Mouse (Mus musculus) forebrain, embryonic 11.5 days (tissue): ENCODE measurements around the gene Srsf2. TPM values are rescaled to one million over a fixed set of nuclear protein-coding genes. Genes with fewer than 3 reads are reported as not detected.

Experiments used
- ATAC-seq: fragments of 200-750 bp; cut with Nextera tagmentation; replicated peaks from 2 replicates; pipeline ENCODE4 v1.8.0; 2017; ENCODE audit warnings: moderate TSS enrichment; ENCODE audit not compliant: low FRiP score
- DNase-seq: peaks from one replicate; pipeline ENCODE4 v3.0.0-alpha.2; 2017; ENCODE audit warnings: low spot score
- H3K27ac ChIP-seq: fragments of 300-500 bp; sonication (generic); 2 replicates; pipeline ENCODE4 v1.5.1; 2014; ENCODE audit warnings: low read depth, low read length
- H3K27me3 ChIP-seq: fragments of 300-500 bp; sonication (generic); 2 replicates; pipeline ENCODE4 v1.6.1; 2014; ENCODE audit warnings: mild to moderate bottlenecking, low read length, mixed read lengths; ENCODE audit not compliant: control insufficient read depth, insufficient read depth
- H3K36me3 ChIP-seq: fragments of 300-500 bp; sonication (generic); 2 replicates; pipeline ENCODE4 v1.6.1; 2014; ENCODE audit warnings: mild to moderate bottlenecking, low read length, moderate library complexity, mixed read lengths; ENCODE audit not compliant: control insufficient read depth, insufficient read depth
- H3K4me1 ChIP-seq: fragments of 300-500 bp; sonication (generic); replicated peaks from 2 replicates; pipeline ENCODE4 v1.6.1; 2014; ENCODE audit warnings: low read length, mixed read lengths; ENCODE audit not compliant: control insufficient read depth, insufficient read depth
- H3K4me2 ChIP-seq: fragments of 300-500 bp; sonication (generic); 2 replicates; pipeline ENCODE4 v1.6.1; 2014; ENCODE audit warnings: low read depth, mild to moderate bottlenecking, low read length, moderate library complexity, mixed read lengths; ENCODE audit not compliant: severe bottlenecking
- H3K4me3 ChIP-seq: fragments of 300-500 bp; sonication (generic); 2 replicates; pipeline ENCODE4 v1.5.1; 2014; ENCODE audit warnings: low read depth, low read length
- H3K9ac ChIP-seq: fragments of 300-500 bp; sonication (generic); 2 replicates; pipeline ENCODE4 v1.6.1; 2014; ENCODE audit warnings: low read length
- H3K9me3 ChIP-seq: fragments of 300-500 bp; sonication (generic); 2 replicates; pipeline ENCODE4 v1.6.1; 2016; ENCODE audit warnings: low read length, mixed read lengths; ENCODE audit not compliant: control insufficient read depth
- WGBS: fragments of 180-500 bp; shearing (Covaris S2); extraction: QIAGEN DNeasy Blood & Tissue Kit; methylation state at CpG from one replicate; pipeline ENCODE4 v1.1.7; 2014; 5-methylcytosine and 5-hydroxymethylcytosine counted together
- polyA plus RNA-seq: library from polyadenylated mRNA; unstranded; fragments of >200 nt; fragmentation: Nextera tagmentation; extraction: Ambion mirVana; gene quantifications from 2 replicates; pipeline ENCODE4 v1.2.1, GENCODE M21; 2014

Srsf2 gene
- polyA plus RNA-seq, 1 experiment from 2014 or later = 1,008 TPM

GRCm38 (mm10) chr11:116865945-116866585 is 13.2 kb upstream of the Srsf2 start:
- Histone ChIP-seq H3K4me3 (no peak overlapping the region), H3K27ac (no peak overlapping the region), H3K27me3 (no peaks in the 10 kb centered on the region), H3K4me2 (no peak overlapping the region), H3K9me3 (no peaks in the 10 kb centered on the region), H3K4me1 (no peaks in the 10 kb centered on the region; the same call in 1 of the 2 replicates), H3K36me3 (no peaks in the 10 kb centered on the region; the same call in 1 of the 2 replicates), H3K9ac (no peak overlapping the region)
- no peak for ATAC-seq
- WGBS = 86% methylated on average over 12 of the region's 12 CpGs
- no peak for DNase-seq

GRCm38 (mm10) chr11:116864444-116864843 is 11.6 kb upstream of the Srsf2 start:
- no peak overlapping the region for H3K9ac ChIP-seq
- H3K4me2 ChIP-seq = no peak overlapping the region
- 87% methylated on average over 10 of the region's 10 CpGs for WGBS
- H3K4me3 ChIP-seq = no peak overlapping the region
- no peak for DNase-seq
- ATAC-seq = no peak
- peaks cover 3% of the 10 kb centered on the region; the same call in 1 of the 2 replicates for H3K36me3 ChIP-seq
- no peaks in the 10 kb centered on the region for H3K9me3 ChIP-seq
- H3K27me3 ChIP-seq = no peaks in the 10 kb centered on the region
- no peak overlapping the region for H3K27ac ChIP-seq
- H3K4me1 ChIP-seq = no peaks in the 10 kb centered on the region; the same call in 1 of the 2 replicates

GRCm38 (mm10) chr11:116857183-116857850 is 4.4 kb upstream of the Srsf2 start:
- Histone ChIP-seq H3K9ac (no peak overlapping the region), H3K4me1 (peaks cover 2% of the 10 kb centered on the region; the same call in 1 of the 2 replicates), H3K27me3 (no peaks in the 10 kb centered on the region), H3K4me3 (no peak overlapping the region), H3K27ac (no peak overlapping the region), H3K4me2 (no peak overlapping the region), H3K36me3 (0 out of 2 replicates have a peak, but pooled peaks cover 3% of the 10 kb centered on the region), H3K9me3 (no peaks in the 10 kb centered on the region)
- WGBS = 81% methylated on average over 12 of the region's 12 CpGs
- no peak for DNase-seq
- ATAC-seq = no peak

- peak overlapping the region; percentile 93 for H3K9ac ChIP-seq
- peak overlapping the region; percentile 100 for H3K4me3 ChIP-seq
- no peaks in the 10 kb centered on the region for H3K9me3 ChIP-seq
- peak overlapping the region; percentile 80 for H3K4me2 ChIP-seq
- H3K4me1 ChIP-seq = peaks cover 6% of the 10 kb centered on the region; the same call in 1 of the 2 replicates
- WGBS = 43% methylated on average over 10 of the region's 10 CpGs
- no peaks in the 10 kb centered on the region for H3K27me3 ChIP-seq
- ATAC-seq = no peak
- H3K27ac ChIP-seq = no peak overlapping the region
- no peak for DNase-seq
- peaks cover 9% of the 10 kb centered on the region; the same call in 1 of the 2 replicates for H3K36me3 ChIP-seq
These were observed 1.4 kb upstream of the Srsf2 start for GRCm38 (mm10) chr11:116854279-116854678.

- Histone ChIP-seq H3K27ac (peak overlapping the region; percentile 99), H3K9ac (peak overlapping the region; percentile 93), H3K4me3 (peak overlapping the region; percentile 100), H3K9me3 (no peaks in the 10 kb centered on the region), H3K4me1 (peaks cover 6% of the 10 kb centered on the region; the same call in 1 of the 2 replicates), H3K36me3 (peaks cover 9% of the 10 kb centered on the region; the same call in 1 of the 2 replicates), H3K4me2 (peak overlapping the region; percentile 80), H3K27me3 (no peaks in the 10 kb centered on the region)
- under 1% methylated on average over 33 of the region's 36 CpGs for WGBS
- peak; percentile 97 for DNase-seq
- peak; percentile 89 for ATAC-seq
These were observed 626 bp upstream of the Srsf2 start for GRCm38 (mm10) chr11:116853512-116853928.

GRCm38 (mm10) chr11:116852291-116852890 is 503 bp downstream of the Srsf2 start, which contains the start of gene Mfsd11:
Gene Mfsd11 (plus strand): TSS chr11:116852440.
- under 1% methylated on average over 76 of the region's 91 CpGs for WGBS
- H3K27me3 ChIP-seq = no peaks in the 10 kb centered on the region
- H3K9ac ChIP-seq = peak within 1 kb of the TSS; percentile 99
- peak within 1 kb of the TSS; percentile 80 for H3K4me2 ChIP-seq
- H3K4me3 ChIP-seq = peak within 1 kb of the TSS; percentile 100
- peak; percentile 62 for ATAC-seq
- H3K27ac ChIP-seq = peak within 1 kb of the TSS; percentile 99
- H3K36me3 ChIP-seq = peaks cover 9% of the 10 kb centered on the region; the same call in 1 of the 2 replicates
- peak; percentile 86 for DNase-seq
- H3K9me3 ChIP-seq = no peaks in the 10 kb centered on the region
- H3K4me1 ChIP-seq = peaks cover 6% of the 10 kb centered on the region; the same call in 1 of the 2 replicates

- H3K9me3 ChIP-seq = no peaks in the 10 kb centered on the region
- ATAC-seq (no peak), DNase-seq (no peak)
- H3K4me1 ChIP-seq = peaks cover 6% of the 10 kb centered on the region; the same call in 1 of the 2 replicates
- peak overlapping the region; percentile 99 for H3K9ac ChIP-seq
- peaks cover 9% of the 10 kb centered on the region; the same call in 1 of the 2 replicates for H3K36me3 ChIP-seq
- peak overlapping the region; percentile 100 for H3K4me3 ChIP-seq
- WGBS = under 1% methylated on average over 29 of the region's 29 CpGs
- peak overlapping the region; percentile 80 for H3K4me2 ChIP-seq
- H3K27ac ChIP-seq = peak overlapping the region; percentile 99
- H3K27me3 ChIP-seq = no peaks in the 10 kb centered on the region
These were observed 1.2 kb downstream of the Srsf2 start for GRCm38 (mm10) chr11:116851576-116852290.
